ENCODE assay signal across 8 mouse cellular contexts in genomic region chr5:139388694-139389675, GRCm38 (mm10). TPM values are rescaled to one million over a fixed set of nuclear protein-coding genes. Genes with fewer than 3 reads are reported as not detected.
DNase-seq lines count a peak whose midpoint lies in the region; ATAC-seq and TF ChIP-seq lines count a peak whose summit lies in the region.

No protein-coding gene starts in this region.

- H3K4me2 ChIP-seq in intestine, embryonic 14.5 days (ENCODE audit: low read length), result no peak overlapping the region
- no peak overlapping the region for H3K4me2 ChIP-seq in intestine, postnatal 0 days (replicated peaks; ENCODE audit: low read depth)
- peak overlapping the region; percentile 31 for H3K4me2 ChIP-seq in limb, embryonic 12.5 days
- H3K4me2 ChIP-seq in neural tube, embryonic 11.5 days (ENCODE audit: low read depth), result no peak overlapping the region

- no peak overlapping the region for H3K9ac ChIP-seq in intestine, embryonic 14.5 days (ENCODE audit: low read length)
- H3K9ac ChIP-seq in intestine, postnatal 0 days (ENCODE audit: low read depth, low read length), result no peak overlapping the region
- H3K9ac ChIP-seq in limb, embryonic 12.5 days (replicated peaks), result peak overlapping the region; percentile 31
- H3K9ac ChIP-seq in neural tube, embryonic 11.5 days (ENCODE audit: low read length), result no peak overlapping the region

- H3K27ac ChIP-seq in intestine, embryonic 14.5 days (ENCODE audit: low read depth), result peak overlapping the region; percentile 27
- no peak overlapping the region for H3K27ac ChIP-seq in intestine, postnatal 0 days (ENCODE audit: low read depth, low read length)
- H3K27ac ChIP-seq in bone marrow macrophage, adult 2 months (ENCODE audit: insufficient read depth, low read depth, low read length), result peak overlapping the region; percentile 65
- H3K27ac ChIP-seq in gastrocnemius, adult 2 months, result peak overlapping the region; percentile 94
- peak overlapping the region; percentile 93 for H3K27ac ChIP-seq in limb, embryonic 12.5 days
- peak overlapping the region; percentile 51 for H3K27ac ChIP-seq in neural tube, embryonic 11.5 days (ENCODE audit: low read depth, low read length)

- TF ChIP-seq CTCF in intestine, postnatal 0 days (IDR thresholded peaks at IDR 0.05; ENCODE audit: low read depth), result no peak
- no peak for TF ChIP-seq CTCF in bone marrow macrophage, adult 2 months (IDR thresholded peaks at IDR 0.05; ENCODE audit: low read depth, low read length)
- no peak for TF ChIP-seq CTCF in gastrocnemius, adult 2 months (IDR thresholded peaks at IDR 0.05)

- intact Hi-C loops in gastrocnemius, adult 2 months (cut with DNase I), result no loop called here

- TF ChIP-seq POLR2A in bone marrow macrophage, adult 2 months (IDR thresholded peaks at IDR 0.05; ENCODE audit: borderline replicate concordance, low read depth, low read length), result no peak

- WGBS in intestine, embryonic 14.5 days, result 60% methylated on average over 17 of the region's 17 CpGs
- WGBS in intestine, postnatal 0 days, result 72% methylated on average over 17 of the region's 17 CpGs
- 47% methylated on average over 17 of the region's 17 CpGs for WGBS in limb, embryonic 12.5 days
- WGBS in neural tube, embryonic 11.5 days, result 69% methylated on average over 17 of the region's 17 CpGs

- H3K36me3 ChIP-seq in intestine, embryonic 14.5 days (ENCODE audit: control insufficient read depth, insufficient read depth, low read length), result no peaks in the 10 kb centered on the region
- H3K36me3 ChIP-seq in intestine, postnatal 0 days (ENCODE audit: control insufficient read depth, insufficient read depth), result peaks cover 8% of the 10 kb centered on the region; the same call in 1 of the 2 replicates
- peaks cover 9% of the 10 kb centered on the region; the same call in 1 of the 2 replicates for H3K36me3 ChIP-seq in limb, embryonic 12.5 days
- no peaks in the 10 kb centered on the region for H3K36me3 ChIP-seq in neural tube, embryonic 11.5 days (ENCODE audit: control insufficient read depth, insufficient read depth, low read length)

- DNase-seq in intestine, embryonic 14.5 days (ENCODE audit: low spot score), result no peak
- DNase-seq in gastrocnemius, adult 2 months, result peak; percentile 72
- no peak for DNase-seq in neural tube, embryonic 11.5 days (ENCODE audit: low spot score)
- DNase-seq in adrenal gland, adult 8-10 months, result no peak
- no peak for DNase-seq in frontal cortex, postnatal 25 days (ENCODE audit: low spot score in 2 of 2)

- no peak overlapping the region for H3K4me3 ChIP-seq in intestine, embryonic 14.5 days (ENCODE audit: low read depth, low read length)
- H3K4me3 ChIP-seq in intestine, postnatal 0 days (ENCODE audit: low read depth, low read length), result no peak overlapping the region
- no peak overlapping the region for H3K4me3 ChIP-seq in bone marrow macrophage, adult 2 months (ENCODE audit: insufficient read depth, low read length)
- H3K4me3 ChIP-seq in gastrocnemius, adult 2 months, result peak overlapping the region; percentile 60
- H3K4me3 ChIP-seq in limb, embryonic 12.5 days (replicated peaks), result no peak overlapping the region
- no peak overlapping the region for H3K4me3 ChIP-seq in neural tube, embryonic 11.5 days (ENCODE audit: low read depth, low read length)

- H3K9me3 ChIP-seq in intestine, embryonic 14.5 days (ENCODE audit: control insufficient read depth, low read length), result no peaks in the 10 kb centered on the region
- no peaks in the 10 kb centered on the region for H3K9me3 ChIP-seq in intestine, postnatal 0 days (ENCODE audit: control insufficient read depth)
- no peaks in the 10 kb centered on the region for H3K9me3 ChIP-seq in limb, embryonic 12.5 days
- no peaks in the 10 kb centered on the region for H3K9me3 ChIP-seq in neural tube, embryonic 11.5 days (ENCODE audit: control insufficient read depth, low read length)

- no peaks in the 10 kb centered on the region for H3K27me3 ChIP-seq in intestine, embryonic 14.5 days (replicated peaks; ENCODE audit: control insufficient read depth, insufficient read depth, low read length)
- no peaks in the 10 kb centered on the region for H3K27me3 ChIP-seq in intestine, postnatal 0 days (replicated peaks; ENCODE audit: control insufficient read depth, insufficient read depth, low read length)
- no peaks in the 10 kb centered on the region for H3K27me3 ChIP-seq in limb, embryonic 12.5 days
- no peaks in the 10 kb centered on the region for H3K27me3 ChIP-seq in neural tube, embryonic 11.5 days (ENCODE audit: control insufficient read depth, insufficient read depth, low read length)

- ATAC-seq in intestine, embryonic 14.5 days (replicated peaks; ENCODE audit: low FRiP score, low TSS enrichment, low read depth), result 0 out of 2 replicates have a peak, but pooled peaks have one; percentile 15
- ATAC-seq in intestine, postnatal 0 days, result no peak
- no peak for ATAC-seq in limb, embryonic 12.5 days (ENCODE audit: insufficient number of reproducible peaks, insufficient read depth, low FRiP score, low TSS enrichment, low read depth)
- ATAC-seq in neural tube, embryonic 11.5 days (ENCODE audit: insufficient read depth, low FRiP score, low TSS enrichment), result no peak

- peaks cover 23% of the 10 kb centered on the region for H3K4me1 ChIP-seq in intestine, embryonic 14.5 days (replicated peaks; ENCODE audit: control insufficient read depth, insufficient read depth, low read length)
- peaks cover 5% of the 10 kb centered on the region for H3K4me1 ChIP-seq in intestine, postnatal 0 days (replicated peaks; ENCODE audit: control insufficient read depth, insufficient read depth, low read length)
- H3K4me1 ChIP-seq in bone marrow macrophage, adult 2 months (ENCODE audit: control insufficient read depth, insufficient read depth, low read length), result peaks cover 42% of the 10 kb centered on the region
- peaks cover 55% of the 10 kb centered on the region for H3K4me1 ChIP-seq in limb, embryonic 12.5 days (replicated peaks)
- H3K4me1 ChIP-seq in neural tube, embryonic 11.5 days (ENCODE audit: control insufficient read depth, insufficient read depth, low read length), result peaks cover 12% of the 10 kb centered on the region; the same call in 1 of the 2 replicates

RNA-seq across cellular contexts. Expression of gene Gpr146, which starts 11.5 kb away (rescaled TPM):
- 1.4 and 1.7 TPM in 2 replicates for polyA plus RNA-seq in intestine, embryonic 14.5 days (2014; fragmentation: Nextera tagmentation; extraction: Ambion mirVana)
- 2.5 and 2.6 TPM in 2 replicates for polyA plus RNA-seq in intestine, postnatal 0 days (2015; fragmentation: Nextera tagmentation; extraction: Ambion mirVana)
- 34.5 and 34.7 TPM in 2 replicates for polyA plus RNA-seq in bone marrow macrophage, adult 2 months (2012; ENCODE audit: insufficient read depth, insufficient read length, missing spikeins)
- total RNA-seq in gastrocnemius, adult 2 months (2021), result 10 to 100 TPM; 26.5 to 41.2 TPM
- 1.7 and 2.3 TPM in 2 replicates for polyA plus RNA-seq in limb, embryonic 12.5 days (2016; fragmentation: Nextera tagmentation; extraction: Ambion mirVana)
- 2.4 TPM in 2 replicates for polyA plus RNA-seq in neural tube, embryonic 11.5 days (2014; fragmentation: Nextera tagmentation; extraction: Ambion mirVana)
- 10 to 100 TPM; 13.6 to 25.0 (median 18.1) TPM for total RNA-seq in adrenal gland, adult 8-10 months (2022)

RNA-seq across cellular contexts. Expression of gene C130050O18Rik, which starts 16.1 kb away (rescaled TPM):
- 0.74 and 1.3 TPM in 2 replicates for polyA plus RNA-seq in intestine, embryonic 14.5 days (2014; fragmentation: Nextera tagmentation; extraction: Ambion mirVana)
- 0.76 and 1.4 TPM in 2 replicates for polyA plus RNA-seq in intestine, postnatal 0 days (2015; fragmentation: Nextera tagmentation; extraction: Ambion mirVana)
- 13.2 and 14.4 TPM in 2 replicates for polyA plus RNA-seq in bone marrow macrophage, adult 2 months (2012; ENCODE audit: insufficient read depth, insufficient read length, missing spikeins)
- total RNA-seq in gastrocnemius, adult 2 months (2021), result under 1 TPM; 0.15 to 0.33 TPM
- polyA plus RNA-seq in limb, embryonic 12.5 days (2016; fragmentation: Nextera tagmentation; extraction: Ambion mirVana), result 1.5 and 1.7 TPM in 2 replicates
- 0.18 and 0.36 TPM in 2 replicates for polyA plus RNA-seq in neural tube, embryonic 11.5 days (2014; fragmentation: Nextera tagmentation; extraction: Ambion mirVana)
- total RNA-seq in adrenal gland, adult 8-10 months (2022), result 1 to 10 TPM in 3 of 4 experiments, under 1 TPM in 1; 0.94 to 1.4 (median 1.2) TPM

RNA-seq across cellular contexts. Expression of gene Gper1, which starts 34.0 kb away (rescaled TPM):
- 1.9 and 2.1 TPM in 2 replicates for polyA plus RNA-seq in intestine, embryonic 14.5 days (2014; fragmentation: Nextera tagmentation; extraction: Ambion mirVana)
- 1.1 and 1.3 TPM in 2 replicates for polyA plus RNA-seq in intestine, postnatal 0 days (2015; fragmentation: Nextera tagmentation; extraction: Ambion mirVana)
- not detected in 2 replicates for polyA plus RNA-seq in bone marrow macrophage, adult 2 months (2012; ENCODE audit: insufficient read depth, insufficient read length, missing spikeins)
- total RNA-seq in gastrocnemius, adult 2 months (2021), result 1 to 10 TPM; 1.3 to 2.7 TPM
- polyA plus RNA-seq in limb, embryonic 12.5 days (2016; fragmentation: Nextera tagmentation; extraction: Ambion mirVana), result 1.7 and 1.9 TPM in 2 replicates
- polyA plus RNA-seq in neural tube, embryonic 11.5 days (2014; fragmentation: Nextera tagmentation; extraction: Ambion mirVana), result 2.9 and 4.4 TPM in 2 replicates
- 1 to 10 TPM; 3.9 to 7.8 (median 6.3) TPM for total RNA-seq in adrenal gland, adult 8-10 months (2022)

RNA-seq across cellular contexts. Expression of gene Cyp2w1, which starts 36.6 kb away (rescaled TPM):
- polyA plus RNA-seq in intestine, embryonic 14.5 days (2014; fragmentation: Nextera tagmentation; extraction: Ambion mirVana), result 5.9 and 9.1 TPM in 2 replicates
- 15.8 and 18.1 TPM in 2 replicates for polyA plus RNA-seq in intestine, postnatal 0 days (2015; fragmentation: Nextera tagmentation; extraction: Ambion mirVana)
- not detected in 2 replicates for polyA plus RNA-seq in bone marrow macrophage, adult 2 months (2012; ENCODE audit: insufficient read depth, insufficient read length, missing spikeins)
- not detected for total RNA-seq in gastrocnemius, adult 2 months (2021)
- polyA plus RNA-seq in limb, embryonic 12.5 days (2016; fragmentation: Nextera tagmentation; extraction: Ambion mirVana), result 0.90 and 1.0 TPM in 2 replicates
- not detected in 2 replicates for polyA plus RNA-seq in neural tube, embryonic 11.5 days (2014; fragmentation: Nextera tagmentation; extraction: Ambion mirVana)
- total RNA-seq in adrenal gland, adult 8-10 months (2022), result not detected

RNA-seq across cellular contexts. Expression of gene Cox19, which starts 37.8 kb away (rescaled TPM):
- 149 and 150 TPM in 2 replicates for polyA plus RNA-seq in intestine, embryonic 14.5 days (2014; fragmentation: Nextera tagmentation; extraction: Ambion mirVana)
- 181 and 184 TPM in 2 replicates for polyA plus RNA-seq in intestine, postnatal 0 days (2015; fragmentation: Nextera tagmentation; extraction: Ambion mirVana)
- polyA plus RNA-seq in bone marrow macrophage, adult 2 months (2012; ENCODE audit: insufficient read depth, insufficient read length, missing spikeins), result 31.4 and 36.1 TPM in 2 replicates
- 10 to 100 TPM; 48.7 to 69.6 TPM for total RNA-seq in gastrocnemius, adult 2 months (2021)
- 118 and 121 TPM in 2 replicates for polyA plus RNA-seq in limb, embryonic 12.5 days (2016; fragmentation: Nextera tagmentation; extraction: Ambion mirVana)
- polyA plus RNA-seq in neural tube, embryonic 11.5 days (2014; fragmentation: Nextera tagmentation; extraction: Ambion mirVana), result 141 and 142 TPM in 2 replicates
- 10 to 100 TPM; 59.6 to 79.9 (median 66.5) TPM for total RNA-seq in adrenal gland, adult 8-10 months (2022)
